Mouse (Mus musculus): ENCODE results near the gene Slc17a9. TPM values are rescaled to one million over a fixed set of nuclear protein-coding genes. Genes with fewer than 3 reads are reported as not detected.

Gene Slc17a9
- polyA plus RNA-seq, 1 experiment from 2014 or later = 0.62 TPM

Other genes with a start within 250 kb of the Slc17a9 start
- 0.29 and 0.36 TPM in 2 replicates for gene Ntsr1, start 225.3 kb upstream of the Slc17a9 start, polyA plus RNA-seq (2015; fragmentation: Nextera tagmentation; extraction: Ambion mirVana)
- gene Mrgbp, start 144.0 kb upstream of the Slc17a9 start, polyA plus RNA-seq (2015; fragmentation: Nextera tagmentation; extraction: Ambion mirVana) = 35.0 and 39.2 TPM in 2 replicates
- 85.0 and 88.1 TPM in 2 replicates for gene Ogfr, start 136.0 kb upstream of the Slc17a9 start, polyA plus RNA-seq (2015; fragmentation: Nextera tagmentation; extraction: Ambion mirVana)
- 426 and 449 TPM in 2 replicates for gene Col9a3, start 127.5 kb upstream of the Slc17a9 start, polyA plus RNA-seq (2015; fragmentation: Nextera tagmentation; extraction: Ambion mirVana)
- gene Tcfl5, start 82.6 kb upstream of the Slc17a9 start, polyA plus RNA-seq (2015; fragmentation: Nextera tagmentation; extraction: Ambion mirVana) = 0.55 and 0.59 TPM in 2 replicates
- gene Dido1, start 15.3 kb upstream of the Slc17a9 start, polyA plus RNA-seq (2015; fragmentation: Nextera tagmentation; extraction: Ambion mirVana) = 30.4 and 31.5 TPM in 2 replicates
- 63.0 and 63.8 TPM in 2 replicates for gene Gid8, start 15.1 kb upstream of the Slc17a9 start, polyA plus RNA-seq (2015; fragmentation: Nextera tagmentation; extraction: Ambion mirVana)
- 0.05 TPM in 1 of 2 replicates, not detected in the other for gene Bhlhe23, start 51.6 kb downstream of the Slc17a9 start, polyA plus RNA-seq (2015; fragmentation: Nextera tagmentation; extraction: Ambion mirVana)
- gene Ythdf1, start 195.7 kb downstream of the Slc17a9 start, polyA plus RNA-seq (2015; fragmentation: Nextera tagmentation; extraction: Ambion mirVana) = 60.6 and 66.8 TPM in 2 replicates
- not detected in 2 replicates for gene Birc7, start 203.8 kb downstream of the Slc17a9 start, polyA plus RNA-seq (2015; fragmentation: Nextera tagmentation; extraction: Ambion mirVana)
- gene Nkain4, start 229.4 kb downstream of the Slc17a9 start, polyA plus RNA-seq (2015; fragmentation: Nextera tagmentation; extraction: Ambion mirVana) = 7.7 and 10.6 TPM in 2 replicates
- gene Arfgap1, start 242.0 kb downstream of the Slc17a9 start, polyA plus RNA-seq (2015; fragmentation: Nextera tagmentation; extraction: Ambion mirVana) = 143 and 156 TPM in 2 replicates

Data from limb, embryonic 13.5 days (tissue).